ENCODE assay signal across 9 mouse cellular contexts in the genomic region with DNA sequence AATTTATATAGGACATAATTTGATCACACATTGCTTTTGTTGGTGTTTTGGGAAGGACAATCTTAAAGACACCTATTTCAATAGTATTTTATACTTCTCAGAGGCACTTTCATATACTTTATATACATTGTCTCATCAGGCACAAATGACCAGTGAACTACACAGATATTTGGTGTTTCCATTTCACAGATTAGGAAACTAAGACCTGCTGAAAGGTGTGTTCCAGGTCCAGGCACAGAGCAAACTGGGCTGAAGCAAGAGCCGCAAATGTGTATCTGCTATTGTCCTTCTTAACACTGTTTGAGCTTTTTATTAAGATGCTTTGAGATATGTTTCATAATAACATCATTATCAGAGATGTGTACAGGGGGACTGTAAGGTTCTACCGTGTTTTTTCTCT. TPM values are rescaled to one million over a fixed set of nuclear protein-coding genes. Genes with fewer than 3 reads are reported as not detected.
A peak's percentile ranks its signal among the peaks of the same experiment; 100 is the strongest.
DNase-seq lines count a peak whose midpoint lies in the region; ATAC-seq and TF ChIP-seq lines count a peak whose summit lies in the region.
"Had no signal": no experiment of that assay in that cellular context is flagged by ENCODE, and none has a peak within 500 bp of the region (broad histone marks: within the 10 kb centered on the region; RNA-seq: fewer than 3 reads in every experiment).

No protein-coding gene starts in this region.

- H3K27me3 ChIP-seq in cerebellum, adult 2 months (ENCODE audit: control insufficient read depth, insufficient read depth, low read length), result no peaks in the 10 kb centered on the region
- H3K27me3 ChIP-seq in kidney, postnatal 0 days (ENCODE audit: insufficient read depth, low read length), result no peaks in the 10 kb centered on the region
- H3K27me3 ChIP-seq in forebrain, embryonic 16.5 days (replicated peaks; ENCODE audit: control insufficient read depth, insufficient read depth, low read length), result no peaks in the 10 kb centered on the region
- H3K27me3 ChIP-seq in midbrain, embryonic 14.5 days (ENCODE audit: control insufficient read depth, insufficient read depth, low read length), result no peaks in the 10 kb centered on the region

- no peak for TF ChIP-seq POLR2A in cerebellum, adult 2 months (IDR thresholded peaks at IDR 0.05; ENCODE audit: borderline replicate concordance, insufficient read depth, low read length)

- H3K36me3 ChIP-seq in kidney, postnatal 0 days (ENCODE audit: insufficient read depth, low read length), result no peaks in the 10 kb centered on the region
- no peaks in the 10 kb centered on the region for H3K36me3 ChIP-seq in forebrain, embryonic 16.5 days (ENCODE audit: control insufficient read depth, insufficient read depth)
- H3K36me3 ChIP-seq in midbrain, embryonic 14.5 days (ENCODE audit: control insufficient read depth, insufficient read depth, low read length), result no peaks in the 10 kb centered on the region

- peak overlapping the region; percentile 67; the same call in 1 of the 2 replicates for H3K27ac ChIP-seq in cerebellum, adult 2 months (ENCODE audit: insufficient read depth, low read length)
- H3K27ac ChIP-seq in kidney, postnatal 0 days, result no peak overlapping the region
- H3K27ac ChIP-seq in forebrain, embryonic 16.5 days (ENCODE audit: low read length), result no peak overlapping the region
- peak overlapping the region; percentile 91 for H3K27ac ChIP-seq in midbrain, embryonic 14.5 days (replicated peaks; ENCODE audit: low read depth, low read length)

- H3K4me1 ChIP-seq in cerebellum, adult 2 months (ENCODE audit: control insufficient read depth, insufficient read depth, low read length), result peaks cover 3% of the 10 kb centered on the region
- no peaks in the 10 kb centered on the region for H3K4me1 ChIP-seq in kidney, postnatal 0 days (replicated peaks; ENCODE audit: insufficient read depth, low read length)
- H3K4me1 ChIP-seq in forebrain, embryonic 16.5 days (replicated peaks; ENCODE audit: control insufficient read depth, insufficient read depth, low read length), result peaks cover 18% of the 10 kb centered on the region
- H3K4me1 ChIP-seq in midbrain, embryonic 14.5 days (ENCODE audit: control insufficient read depth, insufficient read depth, low read length), result peaks cover 18% of the 10 kb centered on the region

- ATAC-seq in kidney, postnatal 0 days (replicated peaks; ENCODE audit: low FRiP score, low read depth), result no peak
- ATAC-seq in forebrain, embryonic 16.5 days, result no peak
- ATAC-seq in midbrain, embryonic 14.5 days (ENCODE audit: low FRiP score, low TSS enrichment), result no peak

- peak overlapping the region; percentile 58 for H3K4me3 ChIP-seq in cerebellum, adult 2 months (replicated peaks; ENCODE audit: insufficient read depth, low read depth, low read length)
- H3K4me3 ChIP-seq in kidney, postnatal 0 days (replicated peaks; ENCODE audit: low read depth, low read length), result peak overlapping the region; percentile 42; the same call in 1 of the 2 replicates
- H3K4me3 ChIP-seq in forebrain, embryonic 16.5 days (replicated peaks; ENCODE audit: low read length), result peak overlapping the region; percentile 58
- H3K4me3 ChIP-seq in midbrain, embryonic 14.5 days (replicated peaks; ENCODE audit: low read depth, low read length), result peak overlapping the region; percentile 43

- H3K9ac ChIP-seq in kidney, postnatal 0 days (ENCODE audit: low read depth, low read length), result no peak overlapping the region
- peak overlapping the region; percentile 51 for H3K9ac ChIP-seq in forebrain, embryonic 16.5 days (replicated peaks; ENCODE audit: low read depth, low read length)
- H3K9ac ChIP-seq in midbrain, embryonic 14.5 days (replicated peaks; ENCODE audit: low read length), result peak overlapping the region; percentile 55

- no peak for TF ChIP-seq CTCF in cerebellum, adult 2 months (IDR thresholded peaks at IDR 0.05; ENCODE audit: borderline replicate concordance, insufficient read depth, low read depth, low read length)
- no peak for TF ChIP-seq CTCF in kidney, postnatal 0 days (IDR thresholded peaks at IDR 0.05; ENCODE audit: low read depth)

- WGBS in cerebellum, adult 2 months, result 4% methylated on average over 2 of the region's 2 CpGs
- 77% methylated on average over 2 of the region's 2 CpGs for WGBS in kidney, postnatal 0 days
- 54% methylated on average over 2 of the region's 2 CpGs for WGBS in forebrain, embryonic 16.5 days
- 75% methylated on average over 2 of the region's 2 CpGs for WGBS in midbrain, embryonic 14.5 days

- H3K9me3 ChIP-seq in kidney, postnatal 0 days (replicated peaks; ENCODE audit: low read length), result no peaks in the 10 kb centered on the region
- H3K9me3 ChIP-seq in forebrain, embryonic 16.5 days (ENCODE audit: control insufficient read depth, low read length), result no peaks in the 10 kb centered on the region
- H3K9me3 ChIP-seq in midbrain, embryonic 14.5 days (ENCODE audit: control insufficient read depth, low read length), result no peaks in the 10 kb centered on the region

- DNase-seq in cerebellum, adult 2 months, result no peak
- DNase-seq in cerebellum, adult 11-12 months, result no peak
- DNase-seq in kidney, postnatal 0 days (ENCODE audit: low spot score), result no peak
- DNase-seq in kidney, postnatal 36 days, result no peak
- DNase-seq in midbrain, embryonic 14.5 days, result peak; percentile 40
- DNase-seq in spleen, postnatal 4 days (ENCODE audit: low spot score in 2 of 2), result no peak
- no peak for DNase-seq in c-Kit-positive CD71-positive TER-119-positive erythroid progenitor cells, embryonic 14.5 days (ENCODE audit: low spot score)
- DNase-seq: adrenal gland, postnatal 36 days had no signal

- H3K4me2 ChIP-seq in kidney, postnatal 0 days (ENCODE audit: low read length), result peak overlapping the region; percentile 63; the same call in 1 of the 2 replicates
- H3K4me2 ChIP-seq in forebrain, embryonic 16.5 days (ENCODE audit: low read length), result peak overlapping the region; percentile 85
- H3K4me2 ChIP-seq in midbrain, embryonic 14.5 days (ENCODE audit: low read length), result peak overlapping the region; percentile 74

RNA-seq across cellular contexts. Expression of a gene that starts 52.7 kb away (rescaled TPM):
- 145 and 149 TPM in 2 replicates for polyA plus RNA-seq in cerebellum, adult 2 months (2012; rRNA removed)
- polyA plus RNA-seq in kidney, postnatal 0 days (2015; fragmentation: Nextera tagmentation; extraction: Ambion mirVana), result 12.7 and 14.5 TPM in 2 replicates
- 138 and 143 TPM in 2 replicates for polyA plus RNA-seq in forebrain, embryonic 16.5 days (2015; fragmentation: Nextera tagmentation; extraction: Ambion mirVana)
- 150 and 152 TPM in 2 replicates for polyA plus RNA-seq in midbrain, embryonic 14.5 days (2014; fragmentation: Nextera tagmentation; extraction: Ambion mirVana)

Comparison
In these comparisons a context has a peak if more than half of its experiments do, and no peak if none do; other contexts are left out.
1. H3K27ac ChIP-seq: peak in cerebellum, adult 2 months (single experiment) and midbrain, embryonic 14.5 days (single experiment); none in kidney, postnatal 0 days (single experiment) and forebrain, embryonic 16.5 days (single experiment).
2. Peak in every context shown above with its lines, with median percentiles within 50 percentile points of each other: H3K4me3 ChIP-seq and H3K4me2 ChIP-seq.